Mouse (Mus musculus): ENCODE results near the gene Rassf3. TPM values are rescaled to one million over a fixed set of nuclear protein-coding genes. Genes with fewer than 3 reads are reported as not detected.

The Rassf3 gene
- polyA plus RNA-seq, 1 experiment, result 41.2 TPM

DNA sequence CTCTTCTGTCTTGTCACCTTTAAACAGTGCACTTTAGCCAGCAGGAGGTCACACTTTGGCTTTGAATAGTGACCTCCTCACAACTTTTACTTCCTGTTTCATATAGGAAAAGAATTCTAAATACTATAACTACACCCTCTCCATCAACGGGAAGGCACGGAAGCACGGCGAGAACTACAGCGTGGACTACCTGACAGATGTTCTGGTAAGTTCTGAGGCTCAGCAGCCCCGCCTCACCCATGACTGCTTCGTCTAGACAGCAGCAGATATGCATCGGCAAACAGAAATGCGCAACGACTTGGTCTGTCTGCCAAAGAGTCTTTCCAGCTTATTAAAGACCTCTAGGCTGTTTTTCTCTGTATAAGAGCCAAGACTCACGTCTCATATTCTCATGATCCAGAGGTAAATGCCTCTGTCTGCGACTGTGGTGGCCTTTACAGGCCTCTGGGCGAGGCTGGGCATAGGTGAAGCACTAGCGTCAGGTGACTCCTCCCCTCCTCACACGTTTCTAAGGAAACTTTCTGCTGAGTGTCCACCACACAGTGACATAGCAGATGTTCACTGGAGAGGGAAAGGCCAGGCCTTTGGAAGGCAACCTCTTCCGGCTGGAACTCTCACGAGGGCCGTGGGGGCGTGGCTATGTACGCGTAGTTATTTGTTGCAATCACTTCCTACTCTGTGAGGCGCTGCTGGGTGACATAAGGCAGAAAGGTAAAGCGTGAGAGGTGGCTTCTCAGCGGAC is 99.4 kb downstream of the Rassf3 start:
- Histone ChIP-seq H3K4me3 (replicated peaks; ENCODE audit: control insufficient read depth, low read depth, low read length) (no peak overlapping the region), H3K4me1 (ENCODE audit: control insufficient read depth, insufficient read depth, low read length) (peaks cover 9% of the 10 kb centered on the region), H3K27ac (ENCODE audit: control insufficient read depth, insufficient read depth, low read depth, low read length, poor library complexity) (no peak overlapping the region; the same call in 1 of the 2 replicates)
- TF ChIP-seq CTCF (IDR thresholded peaks at IDR 0.05; ENCODE audit: control insufficient read depth, insufficient read depth, low read length), result no peak
- TF ChIP-seq POLR2A (IDR thresholded peaks at IDR 0.05; ENCODE audit: borderline replicate concordance, control insufficient read depth, low read depth, low read length), result no peak
- WGBS, result 78% methylated on average over 24 of the region's 24 CpGs

DNA sequence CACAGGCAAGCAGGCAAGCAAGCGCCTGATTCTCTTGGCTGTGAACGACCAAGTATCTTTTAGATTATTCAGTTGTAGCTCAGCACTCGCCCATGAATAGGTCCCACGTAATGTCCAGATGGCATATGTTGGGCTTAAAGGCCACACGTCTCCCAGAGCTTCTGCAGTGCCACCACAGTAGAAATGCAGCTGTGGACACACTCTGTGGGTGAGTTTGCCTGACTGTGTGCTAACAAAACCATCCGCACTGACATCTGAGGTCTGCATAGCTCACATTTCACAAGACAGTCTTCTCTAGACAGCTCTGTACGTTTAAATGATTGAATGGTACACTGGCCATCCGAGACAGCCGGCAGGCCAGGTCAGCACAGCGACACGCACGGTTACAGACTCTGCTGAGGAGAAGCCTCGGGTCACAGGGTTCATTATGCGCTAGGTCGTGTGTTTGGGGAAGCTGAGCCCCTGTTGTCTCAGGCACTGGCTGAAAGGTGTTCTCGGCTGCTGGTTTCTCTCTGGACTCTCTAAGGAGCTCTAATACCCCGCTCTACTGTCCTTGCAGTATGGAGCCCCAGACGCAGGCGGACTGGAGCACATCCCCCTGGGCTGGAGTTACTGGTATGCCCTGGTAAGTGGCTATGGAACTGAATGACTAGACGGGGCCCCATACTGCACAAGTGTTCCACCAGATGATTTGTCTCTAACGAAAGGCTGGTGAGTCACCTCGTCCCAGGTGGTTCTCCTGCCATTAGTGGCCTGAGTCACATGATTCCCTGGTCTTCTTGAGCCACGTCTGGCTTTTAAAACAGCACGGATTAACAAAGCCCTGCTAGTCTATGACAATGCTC is 100.3 kb downstream of the Rassf3 start:
- 84% methylated on average over 24 of the region's 24 CpGs for WGBS
- H3K4me1 ChIP-seq (ENCODE audit: control insufficient read depth, insufficient read depth, low read length), result peaks cover 9% of the 10 kb centered on the region
- peak overlapping the region; percentile 30; the same call in 1 of the 2 replicates for H3K27ac ChIP-seq (ENCODE audit: control insufficient read depth, insufficient read depth, low read depth, low read length, poor library complexity)
- H3K4me3 ChIP-seq (replicated peaks; ENCODE audit: control insufficient read depth, low read depth, low read length), result no peak overlapping the region
- no peak for TF ChIP-seq CTCF (IDR thresholded peaks at IDR 0.05; ENCODE audit: control insufficient read depth, insufficient read depth, low read length)
- TF ChIP-seq POLR2A (IDR thresholded peaks at IDR 0.05; ENCODE audit: borderline replicate concordance, control insufficient read depth, low read depth, low read length), result no peak

DNA sequence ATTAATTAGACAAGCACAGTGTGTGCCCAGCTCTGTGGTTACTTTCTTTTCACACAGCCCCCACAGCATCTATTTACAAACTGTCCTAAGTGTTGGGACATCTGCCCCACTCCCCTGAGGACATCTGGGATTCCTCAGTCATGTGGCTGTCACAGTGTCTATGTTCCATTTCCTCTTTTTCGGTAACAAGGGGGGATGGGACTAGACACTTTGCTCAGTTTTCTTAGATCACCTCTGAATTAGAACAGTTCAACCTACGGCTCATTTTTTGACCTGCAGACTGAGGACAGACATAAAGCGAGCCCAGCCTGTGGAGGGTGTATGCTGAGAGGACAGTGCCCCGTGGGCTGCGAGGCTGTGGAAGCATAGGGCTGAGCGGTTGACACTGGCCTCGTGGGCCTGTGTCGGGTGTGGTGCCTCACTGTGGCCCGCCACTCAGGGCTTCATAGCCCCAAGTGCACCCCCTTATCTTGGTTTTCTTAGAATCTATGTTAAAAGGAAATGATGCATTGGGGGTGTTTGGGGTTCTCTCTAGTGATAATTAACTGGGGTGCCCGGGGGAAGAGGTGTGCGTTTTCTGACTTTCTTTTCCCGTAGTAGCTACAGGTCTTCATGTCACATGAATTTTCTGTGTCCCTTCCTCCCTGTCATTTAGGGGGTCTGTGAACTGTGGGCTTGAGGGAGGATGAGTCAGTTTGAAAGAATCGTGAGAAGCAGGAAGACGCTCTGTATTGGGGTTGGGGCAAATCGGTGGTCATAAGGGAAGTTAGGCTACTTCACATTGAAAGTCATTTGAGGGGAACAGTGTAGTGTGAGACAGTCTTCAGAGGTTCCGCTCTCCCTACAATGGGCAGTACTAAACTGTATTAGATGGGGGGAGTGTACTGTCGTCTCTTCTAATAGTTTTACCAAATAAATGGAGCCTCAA is 101.2 kb downstream of the Rassf3 start:
- H3K4me3 ChIP-seq (replicated peaks; ENCODE audit: control insufficient read depth, low read depth, low read length), result no peak overlapping the region
- no peak for TF ChIP-seq CTCF (IDR thresholded peaks at IDR 0.05; ENCODE audit: control insufficient read depth, insufficient read depth, low read length)
- no peak for TF ChIP-seq POLR2A (IDR thresholded peaks at IDR 0.05; ENCODE audit: borderline replicate concordance, control insufficient read depth, low read depth, low read length)
- H3K4me1 ChIP-seq (ENCODE audit: control insufficient read depth, insufficient read depth, low read length), result peaks cover 12% of the 10 kb centered on the region
- 36% methylated on average over 17 of the region's 17 CpGs for WGBS
- peak overlapping the region; percentile 92 for H3K27ac ChIP-seq (ENCODE audit: control insufficient read depth, insufficient read depth, low read depth, low read length, poor library complexity)

DNA sequence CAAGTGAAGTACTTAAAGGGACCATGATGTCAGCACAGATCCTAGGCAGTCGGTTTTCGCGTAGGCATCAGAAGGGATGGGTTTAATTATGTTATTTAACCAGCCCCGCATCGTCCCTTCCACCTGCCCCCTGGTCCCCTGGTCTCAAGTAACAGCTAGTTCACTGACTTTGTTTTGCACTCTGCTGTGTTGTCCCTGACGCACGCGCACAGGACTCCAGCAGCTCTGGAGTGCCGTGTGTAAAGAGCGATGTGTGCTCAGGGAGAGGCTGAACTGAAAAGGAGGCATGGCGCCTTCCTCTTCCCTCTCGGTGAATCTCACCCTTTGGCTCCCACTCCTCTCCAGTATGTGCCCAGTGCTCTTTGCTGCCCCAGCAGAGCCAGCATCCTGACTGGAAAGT is 102.1 kb downstream of the Rassf3 start:
- WGBS, result 86% methylated on average over 12 of the region's 12 CpGs
- Histone ChIP-seq H3K4me1 (ENCODE audit: control insufficient read depth, insufficient read depth, low read length) (peaks cover 16% of the 10 kb centered on the region), H3K4me3 (replicated peaks; ENCODE audit: control insufficient read depth, low read depth, low read length) (no peak overlapping the region), H3K27ac (ENCODE audit: control insufficient read depth, insufficient read depth, low read depth, low read length, poor library complexity) (peak overlapping the region; percentile 25)
- TF ChIP-seq CTCF (IDR thresholded peaks at IDR 0.05; ENCODE audit: control insufficient read depth, insufficient read depth, low read length), result peak; percentile 4; the same call in 1 of the 2 replicates
- no peak for TF ChIP-seq POLR2A (IDR thresholded peaks at IDR 0.05; ENCODE audit: borderline replicate concordance, control insufficient read depth, low read depth, low read length)

DNA sequence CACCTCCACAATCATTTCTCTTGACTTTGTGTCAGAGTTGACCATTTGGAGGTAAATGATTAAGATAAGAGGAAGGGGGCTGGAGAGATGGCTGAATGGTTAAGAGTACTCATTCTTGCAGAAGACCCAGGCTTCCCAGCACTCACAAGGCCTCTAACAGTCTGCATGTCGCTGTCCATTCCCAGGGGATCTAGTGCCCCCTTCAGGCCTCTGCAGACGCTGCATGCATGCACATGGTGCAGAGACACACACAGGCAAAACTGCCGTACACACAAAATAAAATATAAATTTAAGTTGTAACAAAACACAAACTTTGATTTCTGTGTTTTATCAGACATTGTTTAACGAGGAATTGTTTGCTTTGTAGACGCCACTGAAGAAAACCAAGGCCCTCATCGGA is 105.4 kb downstream of the Rassf3 start:
- TF ChIP-seq CTCF (IDR thresholded peaks at IDR 0.05; ENCODE audit: control insufficient read depth, insufficient read depth, low read length) (peak; percentile 50), POLR2A (IDR thresholded peaks at IDR 0.05; ENCODE audit: borderline replicate concordance, control insufficient read depth, low read depth, low read length) (no peak)
- H3K27ac ChIP-seq (ENCODE audit: control insufficient read depth, insufficient read depth, low read depth, low read length, poor library complexity), result no peak overlapping the region
- peaks cover 13% of the 10 kb centered on the region for H3K4me1 ChIP-seq (ENCODE audit: control insufficient read depth, insufficient read depth, low read length)
- H3K4me3 ChIP-seq (replicated peaks; ENCODE audit: control insufficient read depth, low read depth, low read length), result no peak overlapping the region
- 88% methylated on average over 6 of the region's 6 CpGs for WGBS

DNA sequence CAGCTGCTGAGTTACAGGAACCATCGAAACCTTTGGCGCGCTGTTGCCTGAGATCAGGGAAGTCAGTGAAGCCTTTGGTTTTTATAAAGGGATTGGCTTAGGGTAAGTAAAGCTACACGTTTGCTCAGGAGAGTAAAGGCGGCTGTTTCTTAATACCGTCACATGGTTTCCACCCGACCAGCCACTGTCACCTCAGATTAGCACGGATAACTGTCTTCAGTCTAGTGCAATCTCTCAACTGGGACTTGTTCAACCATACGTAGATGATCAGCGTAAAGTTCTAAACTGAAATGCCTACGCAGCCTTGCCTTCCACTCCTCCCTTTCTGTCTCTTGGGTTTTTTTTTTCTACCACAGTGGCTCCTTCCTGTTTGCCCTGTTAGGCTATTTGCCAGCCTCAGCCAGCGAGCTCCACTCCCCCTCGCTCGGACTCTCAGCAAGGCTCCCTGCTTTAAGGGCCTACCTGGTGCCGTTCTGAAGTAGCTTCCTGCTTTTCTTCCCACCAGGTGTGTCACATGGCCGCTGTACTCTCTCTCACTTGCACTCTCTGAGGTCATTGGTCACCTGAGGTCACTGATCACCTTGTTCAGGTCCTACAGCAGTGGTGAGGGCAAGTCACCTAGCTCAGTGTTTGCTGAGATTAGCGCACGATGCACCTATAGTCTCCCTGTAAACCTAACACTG is 107.2 kb downstream of the Rassf3 start:
- Histone ChIP-seq H3K4me1 (ENCODE audit: control insufficient read depth, insufficient read depth, low read length) (peaks cover 8% of the 10 kb centered on the region; the same call in 1 of the 2 replicates), H3K4me3 (replicated peaks; ENCODE audit: control insufficient read depth, low read depth, low read length) (no peak overlapping the region), H3K27ac (ENCODE audit: control insufficient read depth, insufficient read depth, low read depth, low read length, poor library complexity) (peak overlapping the region; percentile 23; the same call in 1 of the 2 replicates)
- TF ChIP-seq CTCF (IDR thresholded peaks at IDR 0.05; ENCODE audit: control insufficient read depth, insufficient read depth, low read length) (no peak), POLR2A (IDR thresholded peaks at IDR 0.05; ENCODE audit: borderline replicate concordance, control insufficient read depth, low read depth, low read length) (no peak)
- 41% methylated on average over 18 of the region's 18 CpGs for WGBS

DNA sequence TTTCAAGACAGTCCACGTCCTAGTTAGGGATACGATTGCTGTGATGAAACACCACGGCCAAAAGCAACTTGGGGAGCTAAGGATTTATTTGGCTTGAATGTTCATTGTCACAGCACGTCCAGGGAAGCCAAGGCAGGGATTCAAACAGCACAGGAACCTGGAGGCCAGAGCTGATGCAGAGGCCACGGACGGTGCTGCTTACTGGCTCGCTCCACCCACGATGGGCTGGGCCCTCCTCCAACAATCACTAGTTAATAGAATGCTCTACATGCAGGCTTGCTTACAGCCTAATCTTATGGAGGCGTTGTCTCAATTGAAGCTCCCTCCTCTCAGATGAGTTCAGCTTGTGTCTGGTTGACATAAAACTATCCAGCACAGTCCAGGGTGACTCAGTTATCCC is 108.4 kb downstream of the Rassf3 start:
- Histone ChIP-seq H3K27ac (ENCODE audit: control insufficient read depth, insufficient read depth, low read depth, low read length, poor library complexity) (no peak overlapping the region), H3K4me3 (replicated peaks; ENCODE audit: control insufficient read depth, low read depth, low read length) (no peak overlapping the region), H3K4me1 (ENCODE audit: control insufficient read depth, insufficient read depth, low read length) (peaks cover 7% of the 10 kb centered on the region; the same call in 1 of the 2 replicates)
- WGBS, result 70% methylated on average over 9 of the region's 9 CpGs
- TF ChIP-seq POLR2A (IDR thresholded peaks at IDR 0.05; ENCODE audit: borderline replicate concordance, control insufficient read depth, low read depth, low read length) (no peak), CTCF (IDR thresholded peaks at IDR 0.05; ENCODE audit: control insufficient read depth, insufficient read depth, low read length) (no peak)
